Mouse (Mus musculus): ENCODE data around the gene Zzz3. TPM values are rescaled to one million over a fixed set of nuclear protein-coding genes. Genes with fewer than 3 reads are reported as not detected.

Zzz3 gene
- polyA plus RNA-seq, 1 experiment: 14.4 TPM

GRCm38 (mm10) chr3:152401964-152402670 is 6.8 kb downstream of the Zzz3 start:
- H3K4me3 ChIP-seq (ENCODE audit: extremely low read depth, insufficient read depth, insufficient read length): no peak overlapping the region
- H3K27ac ChIP-seq (ENCODE audit: insufficient read depth, low read length): no peak overlapping the region
- no peak for DNase-seq (ENCODE audit: low read depth in 1 of 2, low spot score in 2 of 2)
- no peaks in the 10 kb centered on the region for H3K27me3 ChIP-seq (ENCODE audit: control insufficient read depth, insufficient read depth, low read length)
- peaks cover 4% of the 10 kb centered on the region for H3K4me1 ChIP-seq (ENCODE audit: control insufficient read depth, insufficient read depth, insufficient read length)
- WGBS: 91% methylated on average over 7 of the region's 7 CpGs
- no peak for TF ChIP-seq CTCF (IDR thresholded peaks at IDR 0.05; ENCODE audit: extremely low read depth, insufficient read depth, insufficient read length, insufficient replicate concordance)
- TF ChIP-seq POLR2A (IDR thresholded peaks at IDR 0.05; ENCODE audit: low read depth, low read length): no peak
- no peaks in the 10 kb centered on the region for H3K36me3 ChIP-seq (ENCODE audit: control insufficient read depth, insufficient read depth, low read length)

GRCm38 (mm10) chr3:152402671-152403066 is 7.4 kb downstream of the Zzz3 start:
- DNase-seq (ENCODE audit: low read depth in 1 of 2, low spot score in 2 of 2): no peak
- TF ChIP-seq POLR2A (IDR thresholded peaks at IDR 0.05; ENCODE audit: low read depth, low read length) (no peak), CTCF (IDR thresholded peaks at IDR 0.05; ENCODE audit: extremely low read depth, insufficient read depth, insufficient read length, insufficient replicate concordance) (no peak)
- Histone ChIP-seq H3K4me1 (ENCODE audit: control insufficient read depth, insufficient read depth, insufficient read length) (peaks cover 4% of the 10 kb centered on the region), H3K4me3 (ENCODE audit: extremely low read depth, insufficient read depth, insufficient read length) (no peak overlapping the region), H3K27ac (ENCODE audit: insufficient read depth, low read length) (no peak overlapping the region), H3K27me3 (ENCODE audit: control insufficient read depth, insufficient read depth, low read length) (no peaks in the 10 kb centered on the region), H3K36me3 (ENCODE audit: control insufficient read depth, insufficient read depth, low read length) (no peaks in the 10 kb centered on the region)
- 92% methylated on average over 3 of the region's 3 CpGs for WGBS

GRCm38 (mm10) chr3:152403827-152404226 is 8.6 kb downstream of the Zzz3 start:
- TF ChIP-seq POLR2A (IDR thresholded peaks at IDR 0.05; ENCODE audit: low read depth, low read length) (no peak), CTCF (IDR thresholded peaks at IDR 0.05; ENCODE audit: extremely low read depth, insufficient read depth, insufficient read length, insufficient replicate concordance) (no peak)
- Histone ChIP-seq H3K27me3 (ENCODE audit: control insufficient read depth, insufficient read depth, low read length) (no peaks in the 10 kb centered on the region), H3K4me1 (ENCODE audit: control insufficient read depth, insufficient read depth, insufficient read length) (peaks cover 4% of the 10 kb centered on the region), H3K36me3 (ENCODE audit: control insufficient read depth, insufficient read depth, low read length) (no peaks in the 10 kb centered on the region), H3K4me3 (ENCODE audit: extremely low read depth, insufficient read depth, insufficient read length) (no peak overlapping the region), H3K27ac (ENCODE audit: insufficient read depth, low read length) (no peak overlapping the region)
- WGBS: 78% methylated on average over 2 of the region's 2 CpGs
- no peak for DNase-seq (ENCODE audit: low read depth in 1 of 2, low spot score in 2 of 2)

GRCm38 (mm10) chr3:152405420-152405819 is 10.1 kb downstream of the Zzz3 start:
- Histone ChIP-seq H3K27ac (ENCODE audit: insufficient read depth, low read length) (no peak overlapping the region), H3K4me3 (ENCODE audit: extremely low read depth, insufficient read depth, insufficient read length) (no peak overlapping the region), H3K36me3 (ENCODE audit: control insufficient read depth, insufficient read depth, low read length) (no peaks in the 10 kb centered on the region), H3K27me3 (ENCODE audit: control insufficient read depth, insufficient read depth, low read length) (no peaks in the 10 kb centered on the region), H3K4me1 (ENCODE audit: control insufficient read depth, insufficient read depth, insufficient read length) (peaks cover 4% of the 10 kb centered on the region)
- no peak for DNase-seq (ENCODE audit: low read depth in 1 of 2, low spot score in 2 of 2)
- WGBS: 89% methylated on average over 7 of the region's 7 CpGs
- TF ChIP-seq POLR2A (IDR thresholded peaks at IDR 0.05; ENCODE audit: low read depth, low read length) (no peak), CTCF (IDR thresholded peaks at IDR 0.05; ENCODE audit: extremely low read depth, insufficient read depth, insufficient read length, insufficient replicate concordance) (no peak)

- 26% methylated on average over 4 of the region's 4 CpGs for WGBS
- TF ChIP-seq CTCF (IDR thresholded peaks at IDR 0.05; ENCODE audit: extremely low read depth, insufficient read depth, insufficient read length, insufficient replicate concordance) (no peak), POLR2A (IDR thresholded peaks at IDR 0.05; ENCODE audit: low read depth, low read length) (no peak)
- peaks cover 4% of the 10 kb centered on the region for H3K4me1 ChIP-seq (ENCODE audit: control insufficient read depth, insufficient read depth, insufficient read length)
- no peaks in the 10 kb centered on the region for H3K36me3 ChIP-seq (ENCODE audit: control insufficient read depth, insufficient read depth, low read length)
- H3K4me3 ChIP-seq (ENCODE audit: extremely low read depth, insufficient read depth, insufficient read length): no peak overlapping the region; the same call in 1 of the 2 replicates
- H3K27me3 ChIP-seq (ENCODE audit: control insufficient read depth, insufficient read depth, low read length): no peaks in the 10 kb centered on the region
- no peak overlapping the region for H3K27ac ChIP-seq (ENCODE audit: insufficient read depth, low read length)
- DNase-seq (ENCODE audit: low read depth in 1 of 2, low spot score in 2 of 2): no peak
Observed at GRCm38 (mm10) chr3:152405978-152406640, 10.8 kb downstream of the Zzz3 start.

GRCm38 (mm10) chr3:152410980-152411551 is 15.8 kb downstream of the Zzz3 start:
- no peaks in the 10 kb centered on the region for H3K27me3 ChIP-seq (ENCODE audit: control insufficient read depth, insufficient read depth, low read length)
- WGBS: 84% methylated on average over 7 of the region's 7 CpGs
- DNase-seq (ENCODE audit: low read depth in 1 of 2, low spot score in 2 of 2): no peak
- H3K4me1 ChIP-seq (ENCODE audit: control insufficient read depth, insufficient read depth, insufficient read length): peaks cover 4% of the 10 kb centered on the region
- TF ChIP-seq POLR2A (IDR thresholded peaks at IDR 0.05; ENCODE audit: low read depth, low read length): no peak
- TF ChIP-seq CTCF (IDR thresholded peaks at IDR 0.05; ENCODE audit: extremely low read depth, insufficient read depth, insufficient read length, insufficient replicate concordance): no peak
- no peak overlapping the region for H3K4me3 ChIP-seq (ENCODE audit: extremely low read depth, insufficient read depth, insufficient read length)
- no peak overlapping the region for H3K27ac ChIP-seq (ENCODE audit: insufficient read depth, low read length)
- H3K36me3 ChIP-seq (ENCODE audit: control insufficient read depth, insufficient read depth, low read length): no peaks in the 10 kb centered on the region
